Mouse (Mus musculus): ENCODE data around the gene Epas1.

Epas1 gene

GRCm38 (mm10) chr17:86832562-86833327 lies 79.2 kb downstream of the Epas1 start:
- peak; percentile 25 to 29 for DNase-seq

DNA sequence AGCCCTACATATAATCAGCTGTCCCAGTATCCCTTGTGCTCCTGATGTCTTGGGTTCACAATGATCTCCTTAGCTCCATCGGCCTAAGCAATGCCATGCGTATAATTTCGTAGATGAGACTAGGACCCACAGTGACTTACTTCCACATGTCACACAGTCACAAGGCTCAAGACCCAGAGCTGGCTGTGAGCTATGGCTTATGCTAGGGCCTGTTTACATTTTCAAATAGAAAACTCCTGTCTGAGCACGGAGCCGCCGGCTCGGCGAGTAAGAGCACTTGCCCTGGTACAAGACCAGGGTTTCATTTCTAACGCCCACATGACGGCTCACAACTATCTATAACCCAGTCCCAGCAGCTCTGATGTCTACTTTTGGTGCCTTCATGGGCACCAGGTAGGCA lies 80.4 kb downstream of the Epas1 start:
- DNase-seq, result no peak

DNA sequence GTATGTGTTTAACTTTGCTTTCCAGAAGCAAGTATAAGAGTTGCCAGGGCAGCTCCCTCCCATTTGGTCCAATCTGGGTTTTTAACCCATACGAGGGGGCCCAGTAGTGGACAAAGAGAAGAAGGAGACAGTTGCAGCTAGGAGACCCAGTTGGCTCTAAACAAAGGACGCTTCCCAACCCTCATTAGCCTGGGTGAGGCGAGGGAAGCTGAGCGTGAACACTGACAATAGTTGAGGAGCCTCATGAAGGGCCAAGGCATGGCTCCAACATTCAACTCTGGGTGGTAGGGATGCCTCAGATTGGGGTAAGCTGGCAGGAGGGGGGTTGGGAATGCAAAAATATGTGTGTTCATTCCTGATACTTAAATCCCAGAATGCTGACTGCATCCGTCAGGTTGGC lies 85.8 kb downstream of the Epas1 start:
- no peak for DNase-seq

DNA sequence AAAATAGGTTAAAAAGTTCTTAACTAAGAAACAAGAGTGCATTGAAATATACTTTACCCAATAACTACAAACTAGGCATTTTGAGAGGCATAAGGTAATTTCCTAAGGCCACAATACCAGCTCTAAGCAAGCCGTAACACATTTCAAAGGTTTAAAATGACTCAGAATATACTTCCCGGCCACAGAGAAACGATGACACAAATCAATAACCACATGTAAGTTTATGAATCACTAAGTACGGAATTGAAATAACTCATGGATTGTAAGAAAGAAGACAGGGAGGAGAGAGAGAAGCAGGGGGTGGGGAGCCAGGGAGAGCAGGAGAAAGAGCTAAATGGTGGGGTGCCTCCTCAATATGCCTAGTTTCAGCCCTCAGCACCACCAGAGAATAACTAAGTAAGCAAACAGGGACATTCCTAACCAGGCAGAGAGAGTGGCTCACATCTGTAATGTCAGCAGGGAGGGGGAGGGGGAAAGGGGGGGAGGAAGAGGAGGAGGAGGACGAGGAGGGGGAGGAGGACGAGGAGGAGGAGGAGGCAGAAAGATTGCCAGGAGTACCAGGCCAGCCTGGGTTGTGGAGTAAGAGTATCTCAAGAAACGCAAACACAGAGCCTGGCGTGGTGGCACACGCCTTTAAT lies 97.3 kb downstream of the Epas1 start:
- no peak for DNase-seq

DNA sequence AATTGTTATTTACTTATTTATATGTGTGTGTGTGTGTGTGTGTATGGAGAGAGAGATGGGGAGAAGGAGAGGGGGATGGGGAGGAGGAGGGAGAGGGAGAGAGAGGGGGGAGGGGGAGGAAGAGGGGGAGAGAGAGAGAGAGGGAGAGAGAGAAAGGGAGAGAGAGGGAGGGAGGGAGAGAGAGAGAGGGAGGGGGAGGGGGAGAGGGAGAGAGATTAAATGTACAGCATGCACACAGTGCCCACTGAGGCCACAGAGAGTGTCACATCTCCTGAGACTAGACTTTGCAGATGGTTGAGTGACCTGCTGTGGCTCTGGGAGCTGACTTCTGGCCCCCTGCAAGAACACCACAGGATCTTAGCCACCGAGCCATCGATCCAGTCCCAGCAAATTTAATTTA lies 98.3 kb downstream of the Epas1 start:
- no peak for DNase-seq

- no peak for DNase-seq
Measured at GRCm38 (mm10) chr17:86852591-86853031, 99.1 kb downstream of the Epas1 start.

DNA sequence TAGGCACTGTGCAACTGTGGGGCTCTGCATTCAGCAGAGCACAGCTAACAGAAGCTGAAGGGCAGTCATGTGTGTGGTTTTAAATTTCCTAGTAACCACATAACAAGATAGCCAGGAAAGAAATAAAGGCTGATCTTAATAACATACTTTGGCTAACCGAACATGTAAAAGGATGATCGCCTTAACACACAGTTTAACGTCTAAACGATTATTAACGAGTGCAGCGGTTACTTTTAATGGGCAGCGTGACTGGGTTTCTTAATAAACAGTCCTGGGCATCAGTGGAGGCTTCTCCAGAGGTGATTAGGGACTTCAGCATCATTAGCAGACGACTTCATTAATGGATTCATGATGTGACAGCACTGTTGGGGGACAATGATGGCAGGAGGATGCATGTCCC lies 117.1 kb downstream of the Epas1 start:
- no peak for DNase-seq

- no peak for DNase-seq
Measured at GRCm38 (mm10) chr17:86872643-86873042, 119.1 kb downstream of the Epas1 start.

DNA sequence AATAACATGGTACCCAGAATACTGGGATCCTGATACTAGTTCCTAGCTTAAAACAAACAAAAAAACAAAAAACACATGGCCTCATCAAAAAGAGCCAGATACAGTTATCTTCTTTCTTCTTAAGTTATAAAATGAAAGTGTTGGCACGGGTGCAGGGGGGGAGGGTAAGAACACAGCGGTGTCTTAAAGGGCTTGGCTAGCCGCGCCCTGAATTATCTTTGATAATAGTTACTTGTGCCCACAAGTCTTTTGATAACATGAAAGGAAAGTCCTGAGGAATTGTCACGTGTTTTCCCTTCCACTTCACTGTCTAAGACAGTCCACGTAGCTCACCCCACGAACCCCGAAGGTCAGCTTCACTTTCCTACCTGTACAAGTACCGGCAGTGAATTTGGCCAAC lies 123.4 kb downstream of the Epas1 start:
- no peak for DNase-seq

DNA sequence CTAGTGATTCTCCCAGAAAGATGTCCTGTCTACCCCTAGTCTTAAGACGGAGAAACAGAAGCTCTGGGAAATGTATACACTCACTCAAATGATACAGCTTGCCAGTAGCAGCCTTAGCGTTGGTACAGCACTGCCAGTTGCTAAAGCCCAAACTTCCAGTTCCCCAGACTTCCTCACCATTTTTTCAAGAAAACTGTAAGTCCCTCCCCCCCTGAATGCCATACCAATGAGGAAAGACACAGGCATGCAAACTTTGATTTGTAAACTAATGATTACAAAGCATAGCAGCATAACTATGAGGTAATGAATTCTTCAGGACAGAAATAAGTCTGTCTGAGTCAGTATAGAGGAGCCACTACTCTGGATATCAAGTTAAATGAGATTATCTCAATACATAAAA lies 124.2 kb downstream of the Epas1 start:
- no peak for DNase-seq

DNA sequence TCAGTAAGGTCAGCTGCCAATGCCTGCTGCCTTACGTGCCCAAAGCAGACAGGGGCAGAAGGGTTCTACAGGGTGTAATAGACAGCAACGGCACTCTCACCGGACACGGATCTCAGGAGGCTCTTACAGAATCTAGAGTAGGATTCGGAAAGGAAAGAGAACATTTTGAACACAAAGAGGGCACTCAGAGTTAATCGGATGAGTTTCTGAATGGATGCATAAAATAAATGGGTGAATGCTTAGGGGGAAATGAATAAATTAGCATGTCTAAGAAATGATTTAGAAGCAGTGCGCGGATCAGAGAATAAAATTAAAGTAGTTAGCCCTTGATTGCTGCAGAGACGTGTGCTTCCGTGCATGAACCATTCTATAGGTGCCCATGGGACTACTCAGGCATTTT lies 126.6 kb downstream of the Epas1 start:
- no peak for DNase-seq

GRCm38 (mm10) chr17:86880461-86881044 lies 127.1 kb downstream of the Epas1 start:
- DNase-seq, result no peak
